Mouse (Mus musculus): ENCODE measurements around the gene Ppp2r5b. TPM values are rescaled to one million over a fixed set of nuclear protein-coding genes. Genes with fewer than 3 reads are reported as not detected.

Gene Ppp2r5b
- polyA plus RNA-seq (2017; shearing (Covaris generic)): 6.7 TPM

GRCm38 (mm10) chr19:6235084-6236052 is at the start of gene Ppp2r5b:
Gene Ppp2r5b, minus strand, starts transcription at chr19:6235872.

DNA sequence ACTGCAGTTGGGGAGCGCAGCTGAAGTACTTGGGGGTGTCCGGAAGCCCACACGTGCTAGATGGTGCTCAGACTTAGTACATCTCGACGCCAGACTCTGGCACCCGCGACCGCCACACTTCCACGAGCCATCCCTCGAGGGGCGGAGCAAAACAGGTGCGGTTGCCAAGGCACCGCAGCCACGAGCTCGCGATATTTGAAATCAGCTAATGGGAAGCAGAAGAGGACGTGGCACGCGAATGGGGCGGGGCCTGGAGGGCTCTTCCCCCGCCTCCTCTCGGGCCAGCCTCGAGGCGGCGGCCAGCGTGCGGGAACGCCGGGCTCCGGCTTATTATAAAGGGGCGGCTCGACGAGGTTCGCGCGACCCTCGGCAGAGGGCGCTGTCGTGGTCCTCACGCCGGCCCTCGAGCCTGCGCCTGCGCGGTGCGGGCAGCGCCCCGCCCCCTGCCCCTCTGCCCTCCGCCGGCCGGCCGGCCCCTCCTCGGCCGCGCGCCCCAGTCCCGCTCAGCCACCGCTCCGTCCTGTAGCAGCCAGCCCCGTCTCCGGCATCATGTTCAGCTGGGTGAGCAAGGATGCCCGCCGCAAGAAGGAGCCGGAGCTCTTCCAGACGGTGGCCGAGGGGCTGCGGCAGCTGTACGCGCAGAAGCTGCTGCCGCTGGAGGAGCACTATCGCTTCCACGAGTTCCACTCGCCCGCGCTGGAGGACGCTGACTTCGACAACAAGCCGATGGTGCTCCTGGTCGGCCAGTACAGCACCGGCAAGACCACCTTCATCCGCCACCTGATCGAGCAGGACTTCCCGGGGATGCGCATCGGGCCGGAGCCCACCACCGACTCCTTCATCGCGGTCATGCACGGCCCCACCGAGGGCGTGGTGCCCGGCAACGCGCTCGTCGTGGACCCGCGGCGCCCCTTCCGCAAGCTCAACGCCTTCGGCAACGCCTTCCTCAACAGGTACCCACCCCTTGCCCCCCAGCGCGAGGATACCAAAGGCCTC is 41.1 kb upstream of the Ppp2r5b start, which contains the start of gene Ehd1:
TSS of gene Ehd1 (plus strand) at position 300 of the 996 bp plus-strand sequence.

GRCm38 (mm10) chr19:6241274-6242107 is 5.8 kb upstream of the Ppp2r5b start, which contains the start of gene Atg2a:
Gene Atg2a, plus strand, starts transcription at chr19:6241668.

DNA sequence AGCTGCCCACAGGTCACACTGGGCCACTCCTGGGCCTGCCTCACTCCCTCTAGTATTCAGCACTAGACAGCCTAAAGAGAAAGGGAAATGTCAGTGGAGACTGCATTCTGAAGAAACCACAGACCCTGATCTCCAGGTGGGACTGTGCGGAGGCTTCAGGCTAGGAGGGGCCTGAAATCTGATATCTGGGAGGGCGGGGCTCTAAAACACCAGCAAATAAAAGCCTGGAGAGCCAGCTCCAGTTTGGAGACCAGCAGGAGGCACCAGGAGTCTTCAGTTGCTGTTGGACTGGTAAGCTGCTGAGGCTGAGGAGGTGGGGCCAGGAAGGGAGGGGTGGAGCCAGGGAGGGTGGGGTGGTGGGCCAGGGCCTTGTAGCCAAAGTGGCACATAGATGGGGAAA is 9.5 kb downstream of the Ppp2r5b start, which contains the start of gene Gpha2:
TSS of gene Gpha2 (plus strand) at position 246 of the 400 bp plus-strand sequence.

GRCm38 (mm10) chr19:6184131-6184530 is 51.5 kb downstream of the Ppp2r5b start, which contains the start of gene Majin:
Gene Majin, plus strand, starts transcription at chr19:6184388.

Other genes starting within 250 kb of the Ppp2r5b start
- not detected for gene Slc22a20, start 249.7 kb downstream of the Ppp2r5b start, polyA plus RNA-seq (2017; shearing (Covaris generic))
- 84.5 TPM for gene Capn1, start 220.0 kb downstream of the Ppp2r5b start, polyA plus RNA-seq (2017; shearing (Covaris generic))
- gene Syvn1, start 189.3 kb downstream of the Ppp2r5b start, polyA plus RNA-seq (2017; shearing (Covaris generic)): 51.3 TPM
- 61.3 TPM for gene Mrpl49, start 178.1 kb downstream of the Ppp2r5b start, polyA plus RNA-seq (2017; shearing (Covaris generic))
- gene Fau, start 178.0 kb downstream of the Ppp2r5b start, polyA plus RNA-seq (2017; shearing (Covaris generic)): 1,170 TPM
- 5.8 TPM for gene Znhit2, start 174.7 kb downstream of the Ppp2r5b start, polyA plus RNA-seq (2017; shearing (Covaris generic))
- gene Tm7sf2, start 167.5 kb downstream of the Ppp2r5b start, polyA plus RNA-seq (2017; shearing (Covaris generic)): 15.6 TPM
- gene Vps51, start 158.6 kb downstream of the Ppp2r5b start, polyA plus RNA-seq (2017; shearing (Covaris generic)): 73.4 TPM
- gene Tmem262, start 155.8 kb downstream of the Ppp2r5b start, polyA plus RNA-seq (2017; shearing (Covaris generic)): not detected
- gene Gm28374, start 153.6 kb downstream of the Ppp2r5b start, polyA plus RNA-seq (2017; shearing (Covaris generic)): 1.7 TPM
- 47.2 TPM for gene Zfpl1, start 150.9 kb downstream of the Ppp2r5b start, polyA plus RNA-seq (2017; shearing (Covaris generic))
- gene Cdca5, start 150.9 kb downstream of the Ppp2r5b start, polyA plus RNA-seq (2017; shearing (Covaris generic)): 3.9 TPM
- gene AC131692.1, start 141.5 kb downstream of the Ppp2r5b start, polyA plus RNA-seq (2017; shearing (Covaris generic)): not detected
- not detected for gene Naaladl1, start 130.1 kb downstream of the Ppp2r5b start, polyA plus RNA-seq (2017; shearing (Covaris generic))
- 1.5 TPM for gene Sac3d1, start 117.2 kb downstream of the Ppp2r5b start, polyA plus RNA-seq (2017; shearing (Covaris generic))
- 42.8 TPM for gene Snx15, start 107.6 kb downstream of the Ppp2r5b start, polyA plus RNA-seq (2017; shearing (Covaris generic))
- gene Batf2, start 94.9 kb downstream of the Ppp2r5b start, polyA plus RNA-seq (2017; shearing (Covaris generic)): not detected
- 28.6 TPM for gene Arl2, start 94.3 kb downstream of the Ppp2r5b start, polyA plus RNA-seq (2017; shearing (Covaris generic))
- gene Majin, start 51.5 kb downstream of the Ppp2r5b start, polyA plus RNA-seq (2017; shearing (Covaris generic)): not detected
- not detected for gene Gpha2, start 9.5 kb downstream of the Ppp2r5b start, polyA plus RNA-seq (2017; shearing (Covaris generic))
- 42.5 TPM for gene Atg2a, start 5.8 kb upstream of the Ppp2r5b start, polyA plus RNA-seq (2017; shearing (Covaris generic))
- gene Ehd1, start 40.9 kb upstream of the Ppp2r5b start, polyA plus RNA-seq (2017; shearing (Covaris generic)): 8.5 TPM
- gene Cdc42bpg, start 70.6 kb upstream of the Ppp2r5b start, polyA plus RNA-seq (2017; shearing (Covaris generic)): 0.10 TPM
- 58.3 TPM for gene Men1, start 99.1 kb upstream of the Ppp2r5b start, polyA plus RNA-seq (2017; shearing (Covaris generic))
- gene Map4k2, start 105.3 kb upstream of the Ppp2r5b start, polyA plus RNA-seq (2017; shearing (Covaris generic)): 104 TPM
- gene Sf1, start 127.8 kb upstream of the Ppp2r5b start, polyA plus RNA-seq (2017; shearing (Covaris generic)): 158 TPM
- gene Pygm, start 148.5 kb upstream of the Ppp2r5b start, polyA plus RNA-seq (2017; shearing (Covaris generic)): 8.2 TPM
- gene Rasgrp2, start 163.5 kb upstream of the Ppp2r5b start, polyA plus RNA-seq (2017; shearing (Covaris generic)): 112 TPM
- not detected for gene Nrxn2, start 182.9 kb upstream of the Ppp2r5b start, polyA plus RNA-seq (2017; shearing (Covaris generic))

All from CD4-positive, CD25-positive, alpha-beta regulatory T cell, adult 9 weeks (primary cell).